In the genomic region with DNA sequence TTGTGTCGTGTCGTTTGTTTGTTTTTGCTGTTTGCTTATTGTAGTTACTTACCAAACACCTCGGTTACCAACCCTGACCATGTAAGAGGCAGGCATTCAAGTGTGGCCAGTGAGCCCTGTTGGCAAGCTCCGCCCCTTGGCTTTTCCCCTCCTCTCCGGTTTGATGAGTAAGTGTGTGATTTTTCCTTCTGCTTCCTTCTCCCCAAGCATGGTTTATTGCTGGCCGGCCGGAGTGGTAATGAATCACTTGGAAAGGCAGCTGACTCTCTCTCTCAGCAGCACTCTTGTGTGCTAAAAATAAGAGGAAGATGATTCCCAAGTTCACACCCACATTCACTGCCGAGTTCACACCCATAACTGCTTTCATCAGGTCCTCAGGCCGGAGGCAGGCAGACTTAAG, we compare ENCODE assay signal across 8 mouse cellular contexts. TPM values are rescaled to one million over a fixed set of nuclear protein-coding genes. Genes with fewer than 3 reads are reported as not detected.
DNase-seq lines count a peak whose midpoint lies in the region; ATAC-seq lines count a peak whose summit lies in the region.

No protein-coding gene starts in this region.

- H3K4me2 ChIP-seq in heart, embryonic 12.5 days, result no peak overlapping the region

- no peak for ATAC-seq in heart, embryonic 12.5 days (ENCODE audit: insufficient number of reproducible peaks, low FRiP score)

- peaks cover 27% of the 10 kb centered on the region for H3K4me1 ChIP-seq in heart, embryonic 12.5 days (replicated peaks)

- 0 out of 2 replicates have a peak, but pooled peaks cover 3% of the 10 kb centered on the region for H3K27me3 ChIP-seq in heart, embryonic 12.5 days (replicated peaks)

- no peak overlapping the region for H3K4me3 ChIP-seq in heart, embryonic 12.5 days

- no peaks in the 10 kb centered on the region for H3K9me3 ChIP-seq in heart, embryonic 12.5 days (replicated peaks)

- no peak overlapping the region for H3K9ac ChIP-seq in heart, embryonic 12.5 days

- WGBS in heart, embryonic 12.5 days, result 63% methylated on average over 9 of the region's 9 CpGs

- no peak overlapping the region for H3K27ac ChIP-seq in heart, embryonic 12.5 days (ENCODE audit: poor library complexity, severe bottlenecking)

- peak; percentile 95 for DNase-seq in heart, adult 11 months
- peak; percentile 15 to 33 for DNase-seq in frontal cortex, postnatal 14 days (ENCODE audit: low spot score in 2 of 2)
- peak; percentile 94 for DNase-seq in kidney, adult 9 months
- DNase-seq in lung, postnatal 4 days, result peak; percentile 57 to 58
- DNase-seq in embryo, embryonic 9.5 days (ENCODE audit: extremely low spot score), result no peak
- DNase-seq in testis, postnatal 14 days (ENCODE audit: low spot score), result no peak
- no peak for DNase-seq in layer of hippocampus, adult 9-11 months

- no peaks in the 10 kb centered on the region for H3K36me3 ChIP-seq in heart, embryonic 12.5 days

RNA-seq across cellular contexts. Expression of gene Myo10, which starts 15.4 kb away (rescaled TPM):
- 14.3 and 19.7 TPM in 2 replicates for polyA plus RNA-seq in heart, embryonic 12.5 days (2016; fragmentation: Nextera tagmentation; extraction: Ambion mirVana)

Comparison
In these comparisons a context has a peak if more than half of its experiments do, and no peak if none do; other contexts are left out.
1. DNase-seq: peak in heart, adult 11 months (single experiment), frontal cortex, postnatal 14 days (2 of 2), kidney, adult 9 months (single experiment) and lung, postnatal 4 days (2 of 2); none in embryo, embryonic 9.5 days (single experiment), testis, postnatal 14 days (single experiment) and layer of hippocampus, adult 9-11 months (single experiment).